Mouse (Mus musculus): ENCODE measurements around the gene Gm49395.
A peak's percentile ranks its signal among the peaks of the same experiment; 100 is the strongest.

Gene Gm49395

GRCm38 (mm10) chr13:114987161-114987560 is 114.6 kb downstream of the Gm49395 start:
- peak; percentile 23 for DNase-seq (ENCODE audit: low spot score)

All from ovary, postnatal 14 days (tissue).